Mouse (Mus musculus) liver, embryonic 11.5 days (tissue): ENCODE measurements around the gene Brsk2. TPM values are rescaled to one million over a fixed set of nuclear protein-coding genes. Genes with fewer than 3 reads are reported as not detected.

Experiments used
- microRNA-seq: library from miRNA; unstranded; fragments of <30 nt; microRNA quantifications from one replicate; pipeline ENCODE4, GENCODE M21; 2017; ENCODE audit warnings: borderline number of aligned reads
- polyA plus RNA-seq: library from polyadenylated mRNA; unstranded; fragments of >200 nt; fragmentation: Nextera tagmentation; extraction: Ambion mirVana; gene quantifications from 2 replicates; pipeline ENCODE4 v1.2.1, GENCODE M21; 2014

Brsk2 gene
- polyA plus RNA-seq, 1 experiment from 2014 or later, result 0.34 TPM

Small RNAs within 50 kb of the gene (microRNA-seq; reads per million reads assigned to microRNA genes)
- gene Mir3104, result not detected

Other genes starting within 250 kb of the Brsk2 start
- not detected in 2 replicates for gene Muc5ac, start 160.8 kb upstream of the Brsk2 start, polyA plus RNA-seq
- not detected in 2 replicates for gene Muc5b, start 110.7 kb upstream of the Brsk2 start, polyA plus RNA-seq
- gene Tollip, start 31.2 kb upstream of the Brsk2 start, polyA plus RNA-seq, result 37.7 and 41.9 TPM in 2 replicates
- gene Mob2, start 111.3 kb downstream of the Brsk2 start, polyA plus RNA-seq, result 63.1 and 67.1 TPM in 2 replicates
- 2.5 and 2.6 TPM in 2 replicates for gene Dusp8, start 146.1 kb downstream of the Brsk2 start, polyA plus RNA-seq
- gene Gm45618, start 171.0 kb downstream of the Brsk2 start, polyA plus RNA-seq, result not detected in 2 replicates
- not detected in 2 replicates for gene Gm39115, start 186.3 kb downstream of the Brsk2 start, polyA plus RNA-seq
- gene Gm45337, start 194.9 kb downstream of the Brsk2 start, polyA plus RNA-seq, result not detected in 2 replicates
- not detected in 2 replicates for gene Gm29735, start 207.4 kb downstream of the Brsk2 start, polyA plus RNA-seq
- gene Gm4553, start 216.0 kb downstream of the Brsk2 start, polyA plus RNA-seq, result not detected in 2 replicates
- gene Krtap5-2, start 226.3 kb downstream of the Brsk2 start, polyA plus RNA-seq, result not detected in 2 replicates
- not detected in 2 replicates for gene Gm10153, start 240.6 kb downstream of the Brsk2 start, polyA plus RNA-seq